Mouse (Mus musculus) common myeloid progenitor, adult 5-6 weeks (primary cell): ENCODE measurements at regions not wholly inside any gene's neighbourhood (a gene's known extent, or its start where the extent isn't known, plus 50 kb on each side); places are given as distances from the start of the nearest gene placed in this dataset.
"Not testable (repeated sequence)": the region's sequence is repeated elsewhere in the genome, so short reads cannot be mapped to it uniquely, and the experiment has no call there.

ENCODE experiments used
- ATAC-seq: replicated peaks from 2 replicates; pipeline ENCODE4 v1.8.0; 2016; ENCODE audit warnings: low read depth, mild to moderate bottlenecking, moderate TSS enrichment, inconsistent platforms; ENCODE audit not compliant: poor library complexity, severe bottlenecking

DNA sequence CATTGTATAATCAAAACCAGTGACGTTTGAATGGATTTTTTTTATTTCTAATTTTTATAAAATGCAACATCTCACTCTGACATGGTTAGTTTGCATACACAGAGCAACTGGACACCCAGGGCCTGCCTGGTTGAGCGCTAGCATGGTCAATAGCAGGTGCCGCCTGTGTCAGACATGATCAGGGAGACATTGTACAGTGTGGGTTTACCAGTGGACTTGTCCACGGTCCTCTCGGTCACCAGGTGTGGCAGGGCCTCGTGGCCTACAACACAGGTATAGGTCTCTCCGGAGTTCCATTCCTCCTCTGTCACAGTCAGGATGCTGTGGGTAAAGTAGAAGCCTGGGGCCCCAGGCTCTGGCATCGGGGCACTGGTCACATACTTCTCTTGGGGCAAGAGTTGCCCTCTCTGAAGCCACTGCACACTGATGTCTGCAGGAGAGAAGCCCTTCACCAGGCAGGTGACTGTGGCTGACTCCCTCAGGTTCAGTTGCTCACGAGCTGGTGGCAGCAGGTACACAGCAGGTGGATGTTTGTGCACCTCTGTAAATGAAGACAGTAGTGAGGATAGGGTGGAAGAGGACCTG lies 68.5 kb upstream of the Adam6b start:
- no peak for ATAC-seq

DNA sequence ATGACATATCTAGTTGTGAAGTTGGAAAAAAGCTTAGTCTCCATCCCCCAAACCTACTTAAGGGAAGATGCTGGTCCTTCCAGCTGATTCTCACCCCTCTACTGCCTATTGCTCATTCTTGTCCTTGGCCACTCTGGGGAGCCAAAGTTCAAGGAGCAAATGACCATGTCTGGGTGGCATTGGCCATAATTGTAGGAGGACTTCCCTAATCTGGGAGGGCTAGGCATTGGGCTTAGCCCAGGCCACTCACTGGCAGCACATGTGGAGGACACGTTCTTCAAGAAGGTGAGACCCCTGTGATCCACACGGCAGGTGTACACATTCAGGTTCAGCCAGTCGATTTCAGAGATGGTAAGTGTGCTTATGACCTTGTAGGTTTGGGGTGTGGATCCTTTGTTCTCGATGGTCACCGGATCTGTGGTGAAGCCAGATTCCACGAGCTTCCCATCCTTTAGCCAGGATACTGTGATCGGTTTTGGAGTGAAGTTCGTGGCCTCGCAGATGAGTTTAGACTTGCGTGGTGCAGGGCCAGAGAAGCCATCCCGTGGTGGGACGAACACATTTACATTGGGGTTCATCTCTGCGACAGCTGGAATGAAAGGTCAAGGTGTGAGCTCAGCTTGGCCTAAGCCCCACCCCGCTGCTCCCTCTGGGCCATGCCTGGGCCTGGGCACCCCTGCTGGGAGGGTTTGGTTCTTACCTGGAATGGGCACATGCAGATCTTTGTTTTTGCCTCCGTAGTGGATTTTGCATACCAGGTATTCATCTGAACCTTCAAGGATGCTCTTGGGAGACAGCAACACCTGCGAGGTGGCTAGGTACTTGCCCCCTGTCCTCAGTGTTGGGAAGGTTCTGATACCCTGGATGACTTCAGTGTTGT lies 67.4 kb upstream of the Adam6b start:
- no peak for ATAC-seq

DNA sequence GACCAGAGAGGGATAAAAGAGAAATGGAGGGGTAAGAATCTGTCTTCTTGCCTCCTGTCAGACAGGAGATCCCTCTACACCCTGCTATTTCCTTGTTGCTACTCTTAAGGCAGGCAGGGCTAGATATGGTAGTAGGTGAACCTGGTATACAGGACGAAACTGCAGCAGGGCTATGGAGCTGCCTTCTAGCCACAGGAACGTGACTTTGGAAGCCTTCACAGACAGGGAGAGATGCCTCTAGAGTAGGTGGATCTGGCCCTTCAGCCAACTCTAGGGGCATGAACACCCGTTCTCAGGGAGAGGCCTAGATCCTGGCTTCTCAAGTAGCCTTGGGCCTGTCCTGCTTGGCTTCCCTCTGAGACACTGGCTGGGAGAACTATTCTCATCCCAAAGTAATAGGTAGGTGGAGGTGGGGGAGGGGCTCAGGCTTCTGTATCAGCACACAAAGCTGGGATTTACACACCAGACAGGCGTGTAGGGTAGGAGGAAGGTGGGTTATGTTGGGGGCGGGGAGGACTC lies 66.5 kb upstream of the Adam6b start:
- no peak for ATAC-seq

DNA sequence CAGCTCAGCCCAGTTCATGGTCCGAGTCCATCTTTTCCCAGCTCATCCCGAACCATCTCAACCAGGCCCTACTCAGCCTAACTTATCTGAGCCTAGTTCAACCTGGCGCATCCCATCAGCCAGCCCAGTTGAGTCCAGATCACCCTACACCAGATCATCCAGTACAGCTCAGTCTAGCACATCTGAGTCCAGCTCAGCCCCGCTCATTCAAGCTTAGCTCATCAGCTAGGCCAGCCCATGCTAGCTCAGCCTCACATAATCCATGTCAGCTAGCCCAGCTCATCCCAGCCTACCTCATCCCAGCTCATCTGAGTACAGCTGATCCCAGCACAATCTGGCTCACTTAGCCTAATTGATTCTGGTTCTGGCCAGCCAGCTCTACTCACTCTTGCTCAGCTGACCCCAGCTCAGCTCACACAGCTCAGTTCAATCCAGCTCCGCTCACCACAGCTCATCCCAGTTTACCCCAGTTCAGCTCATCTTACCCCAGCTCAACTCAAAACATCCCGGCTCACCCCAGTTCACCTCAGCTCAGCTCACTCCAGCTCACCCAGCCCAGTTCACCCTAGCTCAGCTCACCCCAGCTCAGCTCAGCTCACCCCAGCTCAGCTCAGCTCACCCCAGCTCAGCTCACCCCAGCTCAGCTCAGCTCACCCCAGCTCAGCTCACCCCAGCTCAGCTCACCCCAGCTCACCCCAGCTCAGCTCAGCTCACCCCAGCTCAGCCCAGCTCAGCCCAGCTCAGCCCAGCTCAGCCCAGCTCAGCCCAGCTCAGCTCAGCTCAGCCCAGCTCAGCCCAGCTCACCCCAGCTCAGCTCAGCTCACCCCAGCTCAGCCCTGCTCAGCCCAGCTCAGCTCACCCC lies 65.3 kb upstream of the Adam6b start:
- ATAC-seq, result no peak

DNA sequence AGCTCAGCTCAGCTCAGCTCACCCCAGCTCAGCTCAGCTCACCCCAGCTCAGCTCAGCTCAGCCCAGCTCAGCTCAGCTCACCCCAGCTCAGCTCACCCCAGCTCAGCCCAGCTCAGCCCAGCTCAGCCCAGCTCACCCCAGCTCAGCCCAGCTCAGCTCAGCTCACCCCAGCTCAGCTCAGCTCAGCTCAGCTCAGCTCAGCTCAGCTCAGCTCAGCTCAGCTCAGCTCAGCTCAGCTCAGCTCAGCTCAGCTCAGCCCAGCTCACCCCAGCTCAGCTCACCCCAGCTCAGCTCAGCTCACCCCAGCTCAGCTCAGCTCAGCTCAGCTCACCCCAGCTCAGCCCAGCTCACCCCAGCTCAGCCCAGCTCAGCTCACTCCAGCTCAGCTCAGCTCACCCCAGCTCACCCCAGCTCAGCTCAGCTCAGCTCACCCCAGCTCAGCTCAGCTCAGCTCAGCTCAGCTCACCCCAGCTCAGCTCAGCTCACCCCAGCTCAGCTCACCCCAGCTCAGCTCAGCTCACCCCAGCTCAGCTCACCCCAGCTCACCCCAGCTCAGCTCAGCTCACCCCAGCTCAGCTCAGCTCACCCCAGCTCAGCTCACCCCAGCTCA lies 64.6 kb upstream of the Adam6b start:
- ATAC-seq, result not testable (repeated sequence)

DNA sequence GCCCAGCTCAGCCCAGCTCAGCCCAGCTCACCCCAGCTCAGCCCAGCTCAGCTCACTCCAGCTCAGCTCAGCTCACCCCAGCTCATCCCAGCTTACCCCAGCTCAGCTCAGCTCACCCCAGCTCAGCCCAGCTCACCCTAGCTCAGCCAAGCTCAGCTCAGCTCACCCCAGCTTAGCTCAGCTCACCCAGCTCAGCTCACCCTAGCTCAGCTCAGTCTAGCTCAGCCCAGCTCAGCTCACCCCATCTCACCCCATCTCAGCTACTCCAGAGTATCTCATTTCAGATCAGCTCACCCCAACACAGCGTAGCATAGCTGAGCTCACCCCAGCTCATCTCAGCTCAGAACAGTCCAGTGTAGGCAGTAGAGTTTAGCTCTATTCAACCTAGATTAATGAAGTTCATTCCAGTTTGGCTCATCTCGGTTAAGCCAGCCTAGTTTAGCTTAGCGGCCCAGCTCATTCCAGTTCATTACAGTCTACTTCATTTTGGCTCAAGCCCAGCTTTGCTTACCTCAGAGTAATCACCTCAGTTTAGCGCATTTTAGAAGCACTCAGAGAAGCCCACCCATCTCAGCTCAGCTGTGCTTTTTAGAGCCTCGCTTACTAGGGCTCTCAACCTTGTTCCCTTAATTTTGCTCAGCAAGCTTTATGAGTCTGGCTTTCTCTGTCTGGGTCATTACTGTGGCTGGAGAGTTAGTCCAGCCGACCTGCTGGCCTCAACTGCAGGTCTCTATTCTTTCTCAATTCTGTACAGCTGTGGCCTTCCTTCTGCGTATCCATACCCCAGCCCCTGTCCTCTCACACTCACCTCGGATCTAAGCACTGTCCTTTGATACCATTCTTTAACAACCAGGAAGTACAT lies 63.9 kb upstream of the Adam6b start:
- peak; percentile 18; the same call in 1 of the 2 replicates for ATAC-seq

DNA sequence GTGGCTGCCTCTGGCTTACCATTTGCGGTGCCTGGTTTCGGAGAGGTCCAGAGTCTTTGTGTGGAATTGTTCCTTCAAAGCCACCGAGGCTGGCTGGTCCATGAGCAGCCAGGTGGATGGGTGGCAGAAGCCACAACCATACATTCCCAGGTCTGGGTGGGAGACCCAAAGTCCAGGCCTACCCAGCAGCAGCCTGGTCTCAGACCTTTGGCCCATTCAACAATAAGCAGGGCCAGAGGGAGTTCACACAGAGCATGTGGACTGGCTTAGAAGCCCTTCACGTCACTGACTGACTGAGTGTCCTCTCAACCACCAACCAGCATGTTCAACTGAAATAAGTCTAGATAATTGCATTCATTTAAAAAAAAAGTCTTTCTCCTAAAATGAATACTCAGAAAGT lies 62.7 kb upstream of the Adam6b start:
- no peak for ATAC-seq

DNA sequence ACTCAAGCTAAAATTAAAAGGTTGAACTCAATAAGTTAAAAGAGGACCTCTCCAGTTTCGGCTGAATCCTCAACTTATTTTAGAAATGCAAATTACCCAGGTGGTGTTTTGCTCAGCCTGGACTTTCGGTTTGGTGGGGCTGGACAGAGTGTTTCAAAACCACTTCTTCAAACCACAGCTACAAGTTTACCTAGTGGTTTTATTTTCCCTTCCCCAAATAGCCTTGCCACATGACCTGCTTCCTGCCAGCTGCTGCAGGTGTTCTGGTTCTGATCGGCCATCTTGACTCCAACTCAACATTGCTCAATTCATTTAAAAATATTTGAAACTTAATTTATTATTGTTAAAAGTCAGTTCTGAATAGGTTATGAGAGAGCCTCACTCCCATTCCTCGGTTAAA lies 62.0 kb upstream of the Adam6b start:
- peak; percentile 63 for ATAC-seq

DNA sequence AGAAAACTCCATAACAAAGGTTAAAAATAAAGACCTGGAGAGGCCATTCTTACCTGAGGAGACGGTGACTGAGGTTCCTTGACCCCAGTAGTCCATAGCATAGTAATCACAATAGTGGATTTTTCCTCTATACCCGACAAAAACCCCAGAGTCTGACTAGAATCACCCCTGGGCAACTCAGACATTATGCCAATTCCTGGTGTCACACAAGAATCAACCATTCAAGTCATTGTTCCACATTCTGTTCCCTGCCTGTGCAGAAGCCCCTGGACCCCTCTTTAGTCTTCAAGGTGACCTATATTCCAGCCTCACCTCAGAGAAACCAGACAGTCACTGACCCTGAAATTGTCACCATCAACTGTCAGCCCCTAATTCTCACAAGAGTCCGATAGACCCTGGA lies 60.9 kb upstream of the Adam6b start:
- ATAC-seq, result no peak

DNA sequence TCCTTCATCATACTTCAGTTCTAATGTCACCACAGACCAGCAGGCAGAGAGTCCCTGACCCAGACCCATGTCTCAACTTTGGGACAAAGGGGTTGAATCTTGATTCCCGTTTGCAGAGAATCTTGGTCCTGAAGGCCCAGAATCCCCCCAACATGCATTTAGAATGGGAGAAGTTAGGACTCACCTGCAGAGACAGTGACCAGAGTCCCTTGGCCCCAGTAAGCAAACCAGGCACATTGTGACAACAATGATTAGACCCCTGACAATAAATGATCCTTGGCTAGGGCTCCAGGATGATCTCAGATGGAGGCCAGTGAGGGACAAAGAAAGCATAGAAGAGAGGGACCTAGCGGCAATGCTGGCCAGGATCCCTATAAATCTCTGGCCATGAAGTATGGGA lies 60.4 kb upstream of the Adam6b start:
- no peak for ATAC-seq

DNA sequence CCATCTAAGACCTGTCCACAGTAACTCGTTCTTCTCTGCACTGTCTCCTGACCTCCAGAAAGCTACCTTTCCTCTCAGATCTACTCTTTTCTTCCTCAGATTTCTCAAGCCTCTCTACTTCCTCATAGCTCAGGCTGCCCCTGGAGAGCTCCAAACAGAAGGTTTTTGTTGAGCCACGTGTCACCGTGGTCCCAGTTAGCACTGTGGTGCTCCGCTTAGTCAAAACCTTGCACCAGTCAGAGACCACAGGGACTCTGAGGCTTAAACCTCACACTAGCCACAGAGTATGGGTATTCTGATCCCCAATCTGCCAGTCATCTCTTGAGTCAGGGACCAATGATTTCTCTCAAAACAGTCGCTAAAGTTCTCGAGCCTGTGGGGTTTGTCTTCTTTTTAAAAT lies 59.0 kb upstream of the Adam6b start:
- peak; percentile 73 for ATAC-seq
